Mouse (Mus musculus): ENCODE measurements around the gene Ypel2. TPM values are rescaled to one million over a fixed set of nuclear protein-coding genes. Genes with fewer than 3 reads are reported as not detected.

The Ypel2 gene
- 3.8 to 6.0 TPM (median 5.4 TPM) in 4 replicates for total RNA-seq (2023; ENCODE audit: inconsistent age)

DNA sequence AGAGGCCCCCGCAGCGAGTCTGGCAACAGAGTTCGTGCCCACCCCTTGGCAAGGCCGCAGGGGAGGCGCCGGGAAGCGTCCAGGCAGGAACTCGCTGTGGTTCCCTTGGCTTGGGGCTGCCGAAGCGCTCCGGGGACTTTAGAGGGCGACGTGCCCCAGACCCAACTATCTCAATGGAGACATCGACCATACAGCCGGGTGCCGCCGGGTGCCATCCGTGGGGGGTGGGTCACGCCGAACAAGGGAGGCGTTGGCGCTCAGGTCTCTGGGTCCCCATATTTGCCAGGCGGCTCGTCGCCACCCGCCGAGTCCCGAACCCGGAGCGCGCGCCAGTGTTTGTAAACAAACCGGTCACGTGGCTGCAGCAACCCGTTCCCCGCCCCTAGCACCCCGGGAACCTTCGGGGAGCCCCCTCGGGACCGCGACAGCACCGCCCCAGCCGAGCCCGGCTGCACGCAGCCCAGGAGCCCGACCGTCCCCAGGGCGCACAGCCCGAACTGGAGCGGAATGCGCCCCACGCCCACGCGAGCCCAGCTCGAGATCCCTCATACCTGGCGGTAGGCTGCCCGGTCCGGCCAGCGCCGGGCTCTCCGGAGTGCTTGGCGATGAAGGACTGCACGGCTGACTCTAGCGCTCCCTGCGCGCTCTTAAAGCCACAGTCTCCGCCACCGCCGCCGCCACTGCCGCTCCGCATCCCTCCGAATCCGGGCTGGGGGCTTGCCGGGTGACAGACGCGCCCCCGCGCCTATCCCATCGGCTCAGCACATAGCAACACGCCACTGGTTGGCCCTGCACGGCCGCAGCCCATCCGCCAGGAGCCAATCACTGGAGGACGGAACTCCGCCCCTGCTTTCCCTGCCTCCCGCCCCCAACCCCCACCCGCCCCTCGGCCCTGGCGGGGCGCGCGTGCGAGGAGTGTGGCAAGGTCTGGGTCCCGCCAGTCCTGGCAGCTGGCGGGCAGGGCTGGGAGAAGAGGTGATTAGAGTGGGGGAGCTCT lies at the start of gene Ypel2:
Ypel2 (minus strand) TSS at position 667 of the 997 bp plus-strand sequence.

Other genes with a start within 250 kb of the Ypel2 start
- 278 to 287 TPM (median 280 TPM) in 4 replicates for gene Cltc, start 236.1 kb downstream of the Ypel2 start, total RNA-seq (2023; ENCODE audit: inconsistent age)
- gene Dhx40, start 186.0 kb downstream of the Ypel2 start, total RNA-seq (2023; ENCODE audit: inconsistent age), result 69.2 to 80.7 TPM (median 78.6 TPM) in 4 replicates
- gene Gdpd1, start 80.4 kb upstream of the Ypel2 start, total RNA-seq (2023; ENCODE audit: inconsistent age), result 0.22 to 0.42 TPM (median 0.22 TPM) in 3 of 4 replicates, not detected in the other
- 23.1 to 29.1 TPM (median 26.1 TPM) in 4 replicates for gene Smg8, start 93.1 kb upstream of the Ypel2 start, total RNA-seq (2023; ENCODE audit: inconsistent age)
- gene Prr11, start 115.0 kb upstream of the Ypel2 start, total RNA-seq (2023; ENCODE audit: inconsistent age), result 1.3 to 1.7 TPM (median 1.3 TPM) in 4 replicates
- gene Ska2, start 115.5 kb upstream of the Ypel2 start, total RNA-seq (2023; ENCODE audit: inconsistent age), result 4.6 to 9.2 TPM (median 7.5 TPM) in 4 replicates
- 6.7 to 12.1 TPM (median 10.2 TPM) in 4 replicates for gene Trim37, start 133.4 kb upstream of the Ypel2 start, total RNA-seq (2023; ENCODE audit: inconsistent age)